Mouse (Mus musculus) cerebellum, adult 11-12 months (tissue): Measurements from ENCODE around the gene Pipox.

Source experiments
- DNase-seq: peaks from one replicate; pipeline ENCODE4 v3.0.0; 2022

Pipox gene

DNA sequence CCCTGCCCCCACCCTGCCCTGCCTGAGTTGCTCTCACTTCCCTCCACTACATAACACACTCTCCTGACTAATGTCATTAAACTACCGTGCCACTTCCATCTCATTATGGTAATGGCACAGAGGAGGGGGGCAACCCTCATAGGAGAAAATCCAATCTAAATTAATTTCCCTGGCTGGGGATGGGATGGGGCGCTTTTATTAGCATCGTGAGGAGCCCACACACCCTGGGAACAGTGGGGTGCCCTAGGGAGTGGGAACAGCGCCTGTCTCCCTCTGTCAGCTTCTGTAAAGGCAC, 50.0 kb downstream of the Pipox start:
- DNase-seq = no peak

DNA sequence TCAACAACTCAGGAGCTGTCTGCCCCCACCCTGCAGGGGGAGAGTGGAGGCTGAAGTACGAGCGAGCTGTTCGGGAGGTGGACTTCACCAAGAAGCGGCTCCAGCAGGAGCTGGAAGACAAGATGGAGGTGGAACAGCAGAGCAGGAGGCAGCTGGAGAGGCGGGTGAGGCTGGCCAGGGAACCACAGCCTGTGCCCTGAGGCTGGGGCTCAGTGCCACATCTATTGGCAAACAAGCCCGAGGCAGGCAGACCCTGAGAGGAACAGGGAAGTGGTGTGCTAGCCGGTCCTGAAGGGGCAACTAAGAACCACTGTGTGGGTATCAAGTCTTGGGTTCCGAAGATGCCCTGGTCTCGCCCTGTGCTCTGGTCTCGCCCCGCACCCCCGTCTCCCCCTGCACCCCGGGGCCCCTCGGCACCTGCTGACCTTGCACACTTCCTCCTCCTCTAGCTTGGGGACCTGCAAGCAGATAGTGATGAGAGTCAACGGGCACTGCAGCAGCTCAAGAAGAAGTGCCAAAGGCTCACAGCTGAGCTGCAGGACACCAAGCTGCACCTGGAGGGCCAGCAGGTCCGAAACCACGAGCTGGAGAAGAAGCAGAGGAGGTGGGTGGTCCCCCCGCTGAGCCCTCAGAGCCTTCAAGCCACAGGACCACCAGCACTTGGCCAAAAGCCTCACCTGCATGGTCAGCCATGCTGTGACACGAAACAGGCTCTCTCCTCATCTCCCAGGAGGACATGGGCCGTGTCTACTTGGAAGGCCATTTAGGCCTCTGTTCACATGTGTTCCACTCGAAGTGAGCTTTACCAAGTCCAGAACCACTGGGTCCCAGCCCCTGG, 50.6 kb downstream of the Pipox start:
- no peak for DNase-seq

DNA sequence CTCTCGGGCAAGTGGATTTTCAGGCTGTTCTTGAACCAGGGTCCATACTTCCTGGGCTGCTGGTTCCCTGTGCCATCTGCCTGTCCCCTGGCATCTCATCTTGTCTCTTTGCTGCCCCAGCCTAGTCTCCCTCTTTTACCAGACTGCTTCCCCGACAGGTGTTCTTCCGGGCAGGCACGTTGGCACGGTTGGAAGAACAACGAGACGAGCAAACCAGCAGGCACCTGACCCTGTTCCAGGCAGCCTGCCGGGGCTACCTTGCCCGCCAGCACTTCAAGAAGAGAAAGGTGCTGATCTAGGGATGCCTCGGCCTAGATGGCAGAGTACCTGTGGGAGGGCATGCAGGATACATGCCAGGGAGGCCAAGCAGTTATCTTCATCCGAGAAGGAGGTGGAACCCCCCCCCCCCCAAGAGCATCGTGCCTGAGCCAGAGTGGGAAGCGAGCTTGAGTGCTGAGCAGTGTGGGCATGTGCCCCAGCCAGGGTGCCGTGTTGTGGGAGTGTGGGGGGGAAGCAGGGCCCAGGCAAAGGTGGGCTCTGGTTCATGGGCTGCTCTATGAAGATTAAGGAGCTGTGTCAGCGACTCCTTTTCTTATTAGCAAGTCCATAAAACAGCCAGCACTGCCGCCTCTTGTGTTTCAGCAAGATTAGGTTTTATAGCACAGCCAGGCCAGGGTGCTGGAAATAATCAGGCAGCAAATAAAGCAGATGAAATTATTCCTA, 53.2 kb downstream of the Pipox start:
- peak; percentile 95 for DNase-seq

DNA sequence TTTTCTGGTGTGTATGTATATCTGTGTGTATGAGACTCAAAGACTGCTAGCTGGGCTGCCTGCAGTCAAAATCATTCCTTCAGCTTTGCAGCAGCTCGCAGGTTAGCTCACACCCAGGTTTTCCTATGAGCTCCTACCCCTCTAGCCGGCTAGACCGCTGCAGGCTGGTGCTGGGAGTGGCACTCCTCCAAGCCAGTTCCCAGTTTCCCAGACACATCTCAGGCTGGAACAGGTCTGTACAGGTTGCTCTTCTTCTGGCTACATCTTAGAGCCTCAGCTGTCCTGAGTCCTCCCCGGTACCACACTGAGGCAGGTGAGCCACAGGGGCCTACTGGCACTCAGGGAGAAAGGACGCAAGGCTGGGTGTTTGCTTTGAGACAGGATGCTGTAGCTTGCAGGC, 56.0 kb downstream of the Pipox start:
- no peak for DNase-seq

DNA sequence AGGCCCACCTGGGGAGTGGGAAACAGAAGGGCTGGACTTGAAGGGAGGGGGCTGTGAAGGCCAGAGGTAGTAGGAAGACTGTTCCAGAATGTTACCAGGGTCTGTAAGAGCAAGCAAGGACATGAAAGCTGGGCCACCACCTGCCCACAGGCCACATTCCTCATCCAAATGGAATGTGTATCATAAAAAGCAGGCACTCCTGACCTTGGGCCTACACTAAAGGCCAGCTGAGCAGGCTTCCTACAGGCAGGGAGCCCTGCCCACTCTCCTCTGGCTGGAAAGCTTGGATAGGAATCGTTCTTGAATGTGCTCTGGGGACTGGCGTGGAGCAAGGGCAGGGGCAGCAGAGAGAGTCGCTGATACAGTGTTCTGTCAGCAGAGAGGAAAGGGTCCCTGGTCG, 57.1 kb downstream of the Pipox start:
- no peak for DNase-seq

DNA sequence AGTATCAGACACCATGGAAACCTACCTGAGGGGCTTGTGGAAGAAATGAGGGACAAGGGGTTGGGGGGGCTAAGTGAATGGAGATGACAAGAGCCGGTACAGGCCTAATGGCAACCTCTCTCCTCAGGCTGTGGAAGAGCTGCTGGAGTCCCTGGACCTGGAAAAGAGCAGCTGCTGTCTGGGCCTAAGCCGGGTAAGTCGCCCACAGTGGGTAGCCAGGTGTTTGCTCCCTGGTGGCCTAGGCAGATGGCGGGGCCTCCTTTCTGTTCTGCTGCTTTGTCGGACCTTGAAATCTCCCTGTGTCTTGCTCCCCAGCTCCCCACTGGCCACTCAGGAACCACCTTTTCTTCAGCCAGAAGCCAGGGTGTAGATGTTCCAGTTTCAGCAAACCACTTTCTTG, 57.6 kb downstream of the Pipox start:
- no peak for DNase-seq

DNA sequence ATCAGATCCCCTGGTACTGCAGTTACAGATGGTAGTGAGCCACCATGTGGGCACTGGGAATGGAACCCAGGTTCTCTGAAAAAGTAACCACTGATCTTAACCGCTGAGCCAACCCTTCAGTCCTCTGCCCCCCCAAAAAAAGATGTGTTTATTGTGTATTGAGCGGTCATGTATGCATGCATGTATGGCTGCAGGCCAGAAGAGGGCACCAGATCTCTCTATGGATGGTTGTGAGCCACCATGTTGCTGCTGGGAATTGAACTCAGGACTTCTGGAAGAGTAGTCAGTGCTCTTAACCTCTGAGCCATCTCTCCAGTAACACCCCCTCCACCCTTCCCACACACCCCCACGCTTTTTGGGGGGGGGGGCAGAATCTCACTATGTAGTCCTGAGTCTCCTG, 58.8 kb downstream of the Pipox start:
- DNase-seq = no peak

DNA sequence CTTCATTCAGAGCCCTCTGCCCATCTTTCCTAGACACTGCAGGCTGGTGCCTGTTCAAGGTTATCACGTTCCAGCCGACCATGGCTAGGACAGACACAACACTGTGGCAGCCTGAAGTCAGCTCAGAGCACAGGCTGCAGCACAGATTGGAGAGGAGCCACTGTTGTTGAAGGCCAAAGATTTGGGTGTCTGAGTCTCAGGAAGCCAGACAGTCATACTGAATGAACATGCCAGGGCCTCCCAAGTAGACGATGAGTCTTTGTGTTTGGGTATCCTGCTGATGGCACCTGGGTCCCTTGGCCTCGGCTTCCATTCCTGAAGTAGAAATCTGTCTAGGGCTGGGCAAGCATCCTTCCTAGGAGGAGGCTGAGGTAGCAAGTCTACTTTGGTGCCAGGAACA, 61.4 kb downstream of the Pipox start:
- DNase-seq = no peak

DNA sequence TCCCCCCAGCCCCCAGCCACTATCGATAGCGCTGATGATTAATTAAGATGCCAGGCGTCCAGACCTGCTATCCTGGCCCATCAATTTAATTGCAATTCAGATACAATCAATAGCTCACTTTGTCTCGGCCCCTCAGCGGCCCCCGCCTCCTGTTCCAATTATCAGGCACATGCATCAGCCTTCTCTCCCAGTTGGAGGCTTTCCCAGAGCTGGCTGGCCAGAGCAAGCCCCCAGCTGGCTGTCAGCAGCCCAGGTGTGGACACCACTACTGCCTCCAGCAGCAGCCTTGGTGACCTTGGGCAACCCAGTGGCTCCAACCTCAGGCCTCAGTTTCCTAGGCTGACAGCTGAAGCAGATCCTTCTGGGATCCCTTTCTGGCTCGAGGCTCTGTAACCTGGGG, 63.0 kb downstream of the Pipox start:
- DNase-seq = no peak
